Mouse (Mus musculus) stomach, embryonic 15.5 days (tissue): ENCODE results near the gene Meaf6. TPM values are rescaled to one million over a fixed set of nuclear protein-coding genes. Genes with fewer than 3 reads are reported as not detected.

Source experiments
- polyA plus RNA-seq: library from polyadenylated mRNA; unstranded; fragments of >200 nt; fragmentation: Nextera tagmentation; extraction: Ambion mirVana; gene quantifications from 2 replicates; pipeline ENCODE4 v1.2.1, GENCODE M21; 2015

Meaf6 gene
- polyA plus RNA-seq, 1 experiment from 2014 or later: 45.9 TPM

Other genes with a start within 250 kb of the Meaf6 start
- 34.2 and 36.1 TPM in 2 replicates for gene Yrdc, start 234.5 kb upstream of the Meaf6 start, polyA plus RNA-seq
- gene 1110065P20Rik, start 233.9 kb upstream of the Meaf6 start, polyA plus RNA-seq: 60.5 and 63.3 TPM in 2 replicates
- gene Maneal, start 223.0 kb upstream of the Meaf6 start, polyA plus RNA-seq: 0.55 and 0.68 TPM in 2 replicates
- 0.14 and 0.30 TPM in 2 replicates for gene Epha10, start 204.2 kb upstream of the Meaf6 start, polyA plus RNA-seq
- gene 9930104L06Rik, start 148.1 kb upstream of the Meaf6 start, polyA plus RNA-seq: 11.3 and 13.8 TPM in 2 replicates
- gene Cdca8, start 145.8 kb upstream of the Meaf6 start, polyA plus RNA-seq: 118 and 128 TPM in 2 replicates
- 12.9 and 14.5 TPM in 2 replicates for gene Rspo1, start 98.7 kb upstream of the Meaf6 start, polyA plus RNA-seq
- gene Gnl2, start 68.5 kb upstream of the Meaf6 start, polyA plus RNA-seq: 76.1 and 78.3 TPM in 2 replicates
- 0.08 and 0.22 TPM in 2 replicates for gene Dnali1, start 19.4 kb upstream of the Meaf6 start, polyA plus RNA-seq
- 26.3 and 27.5 TPM in 2 replicates for gene Snip1, start 18.5 kb upstream of the Meaf6 start, polyA plus RNA-seq
- 1.3 and 1.5 TPM in 2 replicates for gene Zc3h12a, start 42.7 kb downstream of the Meaf6 start, polyA plus RNA-seq